Mouse (Mus musculus) telencephalon, adult 2 months (tissue): ENCODE data around the gene P3h3.
"Not testable (repeated sequence)": the region's sequence is repeated elsewhere in the genome, so short reads cannot be mapped to it uniquely, and the experiment has no call there.

Source experiments
- DNase-seq: peaks from one replicate; pipeline ENCODE4 v3.0.0-alpha.2; 2011; ENCODE audit warnings: low read depth, low spot score

P3h3 gene

DNA sequence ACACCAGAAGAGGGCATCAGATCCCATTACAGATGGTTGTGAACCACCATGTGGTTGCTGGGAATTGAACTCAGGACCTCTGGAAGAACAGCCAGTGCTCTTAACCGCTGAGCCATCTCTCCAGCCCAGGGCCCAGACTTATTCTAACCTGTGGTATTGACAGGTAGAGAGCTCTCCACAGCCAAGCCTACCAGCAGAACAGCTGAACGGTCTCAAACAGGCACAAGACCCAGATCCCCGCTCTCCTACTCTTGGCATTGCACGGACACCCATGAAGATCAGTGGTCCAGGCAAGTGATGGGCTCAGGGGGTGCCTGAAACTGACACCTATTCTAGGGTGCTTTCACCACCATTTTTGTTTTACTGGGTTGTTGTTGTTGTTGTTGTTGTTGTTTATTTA, 26.4 kb downstream of the P3h3 start:
- DNase-seq = not testable (repeated sequence)

DNA sequence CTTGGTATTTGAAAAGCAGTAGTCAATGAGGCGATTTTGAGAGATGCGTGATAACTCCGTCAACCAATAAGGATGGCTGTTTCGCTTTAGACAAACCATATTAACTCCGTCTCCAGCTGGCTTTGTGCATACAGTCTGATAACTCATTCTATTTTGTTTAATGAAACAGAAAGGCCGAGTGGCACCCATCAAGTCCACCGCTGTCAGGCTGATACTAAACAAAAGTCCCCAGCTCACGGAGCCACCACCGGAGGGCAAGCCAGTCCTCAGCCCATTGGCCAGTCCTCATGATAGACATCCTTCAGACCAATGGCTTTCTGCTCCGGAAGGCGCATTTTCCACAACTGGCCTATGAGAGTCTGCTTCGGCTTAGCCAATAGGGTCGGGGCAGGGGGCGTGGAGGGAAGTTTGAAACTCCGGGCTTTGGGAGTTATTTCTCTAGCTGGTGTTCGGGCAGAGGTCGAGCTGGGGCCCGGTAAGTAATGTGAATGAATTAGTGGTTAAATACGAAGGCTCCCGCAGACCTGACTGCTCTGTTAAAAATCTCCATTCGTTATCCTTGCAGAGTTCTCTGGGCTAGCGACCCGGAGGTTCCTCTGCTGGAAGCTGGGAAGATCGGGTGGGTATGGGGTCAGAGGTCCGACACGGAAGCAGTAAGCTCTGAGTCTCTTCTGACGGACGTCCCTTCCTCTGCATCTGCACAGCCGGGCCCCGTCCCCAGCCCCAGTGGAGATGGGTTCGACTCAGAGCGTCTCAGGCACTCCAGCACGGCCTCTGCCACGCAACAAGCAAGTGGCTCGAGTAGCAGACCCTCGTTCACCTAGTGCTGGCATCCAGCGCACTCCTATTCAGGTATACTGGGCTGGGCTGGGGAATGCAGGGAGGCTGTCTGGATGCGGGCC, 27.5 kb downstream of the P3h3 start:
- DNase-seq = peak; percentile 97

GRCm38 (mm10) chr6:124828868-124829798, 28.4 kb downstream of the P3h3 start, which contains the start of the genes Usp5 and Cdca3:
Usp5 (minus strand) TSS chr6:124829484.
Cdca3 (plus strand) TSS chr6:124829547.
- peak; percentile 100 for DNase-seq

DNA sequence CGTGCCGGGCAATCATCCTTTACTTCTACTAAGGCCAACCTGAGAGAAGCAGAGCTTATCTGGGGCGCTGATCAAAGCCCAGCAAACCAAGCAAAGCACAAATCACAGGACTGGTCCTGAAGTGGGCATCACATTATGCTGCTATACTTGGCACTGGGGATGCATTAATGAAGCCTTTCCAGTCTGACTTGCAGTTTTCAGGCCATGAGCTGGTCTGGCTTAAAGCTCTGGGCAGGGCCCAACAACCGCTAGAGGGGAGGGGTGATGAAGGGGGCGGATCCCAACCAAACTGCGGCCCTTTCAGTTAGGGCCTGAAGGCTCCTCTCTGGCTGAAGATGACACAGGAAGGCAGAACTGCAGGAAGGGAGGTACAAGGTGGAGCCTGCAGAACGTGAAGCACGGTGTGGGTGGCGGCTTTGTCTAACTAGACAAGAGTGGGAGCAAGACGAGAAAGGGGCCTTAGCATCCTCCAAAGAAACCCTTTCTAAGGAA, 29.4 kb downstream of the P3h3 start:
- DNase-seq = no peak

- DNase-seq = no peak
Measured at GRCm38 (mm10) chr6:124822049-124822448, 35.5 kb downstream of the P3h3 start.

GRCm38 (mm10) chr6:124820891-124821290, 36.7 kb downstream of the P3h3 start:
- DNase-seq = no peak

DNA sequence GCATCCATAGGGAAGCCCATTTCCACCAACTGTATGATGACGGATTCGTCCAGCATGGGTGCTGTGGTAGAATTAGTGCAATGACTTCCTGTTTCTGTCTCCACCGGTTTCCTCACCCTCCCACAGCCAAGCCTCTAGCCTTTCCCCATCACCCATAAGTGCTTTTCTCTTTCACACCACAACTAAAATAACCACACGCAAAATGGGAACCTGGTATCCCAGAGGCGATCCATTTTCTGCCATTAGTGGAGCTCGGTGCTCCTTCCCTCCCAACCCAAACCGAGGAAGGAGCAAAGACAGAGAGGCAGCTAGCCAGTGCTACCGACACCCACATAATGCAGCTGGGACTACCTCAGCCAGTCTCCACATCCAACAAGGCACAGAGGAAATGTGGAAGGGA, 39.6 kb downstream of the P3h3 start:
- no peak for DNase-seq

- DNase-seq = no peak
Measured at GRCm38 (mm10) chr6:124817563-124817962, 40.0 kb downstream of the P3h3 start.

DNA sequence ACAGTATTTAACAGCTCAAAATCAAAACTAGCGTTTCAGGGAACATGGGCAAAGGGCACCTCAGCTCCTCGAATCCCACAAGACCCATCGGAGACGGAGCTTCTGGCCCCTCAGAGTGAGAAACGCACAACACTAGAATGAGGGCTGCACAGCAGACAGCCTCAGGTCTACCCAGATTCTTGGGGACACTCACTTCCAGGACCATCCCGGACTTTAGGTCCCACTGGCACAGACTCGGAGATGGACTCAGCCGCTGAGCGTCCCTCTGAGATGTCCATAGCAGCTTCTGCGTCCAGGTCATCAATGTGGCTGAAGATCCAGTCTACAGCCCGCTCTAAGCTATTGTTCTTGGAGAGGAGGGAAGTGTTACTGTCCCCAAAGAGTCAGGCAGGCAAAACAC, 40.4 kb downstream of the P3h3 start:
- DNase-seq = no peak

- DNase-seq = no peak
Measured at GRCm38 (mm10) chr6:124816611-124817010, 40.9 kb downstream of the P3h3 start.

- DNase-seq = no peak
Measured at GRCm38 (mm10) chr6:124814858-124815774, 42.4 kb downstream of the P3h3 start.

- DNase-seq = no peak
Measured at GRCm38 (mm10) chr6:124814448-124814847, 43.1 kb downstream of the P3h3 start.

DNA sequence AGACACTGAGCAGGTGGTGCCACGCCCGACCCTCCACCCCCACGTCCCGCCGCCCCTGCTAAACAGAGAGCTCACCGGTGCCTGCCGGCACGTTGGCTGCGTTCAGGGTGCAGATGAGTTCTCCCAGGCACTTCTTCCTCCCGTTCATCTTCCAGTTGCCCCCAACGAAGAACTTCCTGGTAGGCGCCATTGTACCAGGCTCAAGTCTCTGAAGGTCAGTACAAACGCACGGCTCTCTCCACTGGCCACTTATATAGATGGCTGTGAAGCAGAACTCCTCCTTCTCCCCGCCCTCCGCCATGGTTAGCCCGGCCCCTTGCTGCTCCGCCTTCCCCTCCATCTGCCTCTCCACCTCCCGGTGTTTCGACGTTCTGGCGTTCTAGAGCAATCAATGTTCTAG, 43.6 kb downstream of the P3h3 start, which contains the start of gene Tpi1:
Tpi1 (minus strand) TSS at position 364 of the 400 bp plus-strand sequence.
- peak; percentile 84 for DNase-seq

- peak; percentile 65 for DNase-seq
Measured at GRCm38 (mm10) chr6:124813496-124813895, 44.1 kb downstream of the P3h3 start.

GRCm38 (mm10) chr6:124812848-124813247, 44.7 kb downstream of the P3h3 start:
- DNase-seq = no peak

DNA sequence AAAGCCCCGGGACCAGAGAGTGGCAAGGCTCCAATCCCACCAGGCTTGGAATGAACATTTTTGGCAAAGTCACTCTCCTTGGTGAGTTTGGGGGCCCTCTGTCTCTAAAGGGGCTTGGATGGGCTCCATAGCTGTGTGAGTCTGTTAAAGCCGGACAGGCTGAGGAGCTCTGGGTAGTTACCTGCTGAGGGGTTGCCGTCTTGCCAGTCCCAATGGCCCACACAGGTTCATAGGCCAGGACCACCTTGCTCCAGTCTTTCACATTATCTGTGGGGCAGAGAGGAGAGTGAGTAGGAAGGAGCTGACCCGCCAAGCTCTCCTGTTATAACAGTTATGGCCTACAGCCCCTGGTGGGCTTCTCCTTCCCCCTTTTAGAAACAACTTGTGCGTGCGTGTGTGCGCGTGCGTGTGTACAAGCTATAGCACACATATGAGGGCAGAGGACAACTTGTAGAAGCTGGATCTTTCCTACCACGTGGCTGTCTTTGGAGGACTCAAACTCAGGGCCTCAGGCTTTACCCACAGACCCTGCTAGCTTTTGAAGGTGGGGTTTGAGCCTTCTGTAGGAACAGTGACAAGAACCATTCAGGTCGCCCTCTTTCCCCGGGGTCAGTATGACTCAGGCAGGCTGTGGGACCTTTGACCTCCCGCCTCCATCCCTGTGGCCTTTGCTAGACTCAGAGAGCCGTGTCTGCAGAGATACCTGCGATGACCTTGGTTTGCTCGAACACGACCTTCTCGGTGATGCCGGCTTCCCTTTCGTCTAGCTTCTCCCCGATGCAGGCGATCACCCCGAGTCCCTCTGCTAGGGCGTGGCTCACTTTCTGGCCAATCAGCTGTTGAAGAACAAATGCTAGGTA, 45.6 kb downstream of the P3h3 start:
- no peak for DNase-seq

GRCm38 (mm10) chr6:124811403-124811665, 46.2 kb downstream of the P3h3 start:
- no peak for DNase-seq

- DNase-seq = not testable (repeated sequence)
Measured at GRCm38 (mm10) chr6:124810566-124811402, 46.8 kb downstream of the P3h3 start.
